Mouse (Mus musculus) 3T3-L1 (cell line): ENCODE results near the gene Baiap2l2.
"Not testable (repeated sequence)": the region's sequence is repeated elsewhere in the genome, so short reads cannot be mapped to it uniquely, and the experiment has no call there.

Source experiments
- DNase-seq: peaks from one replicate; pipeline ENCODE4 v3.0.0-alpha.2; 2015; ENCODE audit warnings: low read depth, low spot score

Baiap2l2 gene

GRCm38 (mm10) chr15:79261757-79262156, 23.6 kb downstream of the Baiap2l2 start:
- no peak for DNase-seq

- DNase-seq = no peak
Observed at GRCm38 (mm10) chr15:79261095-79261725, 24.1 kb downstream of the Baiap2l2 start.

DNA sequence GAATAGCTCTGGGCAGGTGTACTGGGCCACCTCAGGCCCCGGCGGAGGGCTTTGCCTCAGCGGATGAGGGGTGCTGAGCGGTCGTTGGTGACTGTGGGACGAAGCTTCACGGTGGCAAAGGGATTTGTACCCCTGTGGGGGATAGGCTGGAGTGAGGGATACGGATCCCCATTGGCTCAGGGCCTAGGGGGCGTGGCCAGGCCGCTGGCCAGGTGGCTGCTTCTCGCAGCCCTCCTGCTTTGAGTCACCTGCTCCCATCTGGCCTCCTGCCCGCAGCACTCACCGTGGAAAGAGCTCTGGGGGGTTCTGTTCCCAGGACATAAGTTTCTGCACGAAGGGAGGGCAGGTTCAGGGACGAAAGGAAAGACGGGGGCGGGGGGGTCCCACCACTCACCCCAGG, 26.8 kb downstream of the Baiap2l2 start:
- no peak for DNase-seq

DNA sequence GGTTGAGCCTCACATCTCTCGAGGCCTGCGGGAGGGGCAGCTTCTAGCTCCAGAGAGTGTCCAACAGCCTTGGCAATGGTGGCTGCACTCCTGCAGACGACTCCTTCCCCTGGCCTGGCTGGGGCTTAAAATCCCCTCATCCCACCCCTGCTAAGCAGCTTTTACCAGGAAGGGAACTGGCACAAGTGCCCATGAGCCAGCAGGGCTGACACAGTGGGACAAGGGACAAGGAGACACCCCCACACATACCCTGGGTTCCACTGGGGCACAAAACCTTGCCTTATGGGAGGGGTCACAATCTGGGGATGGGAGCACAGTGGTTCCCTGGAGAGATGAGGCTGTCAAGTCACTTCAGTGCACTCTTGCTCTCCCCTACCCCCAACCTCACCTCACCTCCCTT, 30.7 kb downstream of the Baiap2l2 start, which contains the start of gene Slc16a8:
TSS of gene Slc16a8 (minus strand) at position 101 of the 400 bp plus-strand sequence.
- no peak for DNase-seq

GRCm38 (mm10) chr15:79252580-79252979, 32.8 kb downstream of the Baiap2l2 start:
- no peak for DNase-seq

- DNase-seq = no peak
Observed at GRCm38 (mm10) chr15:79251781-79252491, 33.4 kb downstream of the Baiap2l2 start.

- DNase-seq = no peak
Observed at GRCm38 (mm10) chr15:79251168-79251567, 34.2 kb downstream of the Baiap2l2 start.

DNA sequence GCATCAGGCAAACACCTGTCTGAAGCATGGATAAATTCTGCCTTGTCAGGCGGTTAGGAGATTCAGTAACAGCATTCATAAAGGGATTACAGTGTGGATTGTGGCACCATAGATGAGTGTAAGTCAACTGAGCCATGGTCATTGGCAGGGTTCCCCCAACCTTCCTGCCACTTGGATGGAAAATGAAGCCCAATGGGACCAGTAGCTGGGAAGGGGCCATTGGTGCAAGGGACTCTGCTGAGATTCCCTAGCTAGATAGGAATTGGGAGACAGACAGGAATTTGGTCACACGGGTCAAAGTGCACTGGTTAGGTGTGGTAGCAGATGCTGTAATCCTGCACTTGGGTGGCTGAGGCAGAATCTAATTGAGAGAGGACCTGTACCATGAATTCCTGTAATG, 35.1 kb downstream of the Baiap2l2 start:
- DNase-seq = no peak

GRCm38 (mm10) chr15:79245321-79245720, 40.0 kb downstream of the Baiap2l2 start:
- no peak for DNase-seq

DNA sequence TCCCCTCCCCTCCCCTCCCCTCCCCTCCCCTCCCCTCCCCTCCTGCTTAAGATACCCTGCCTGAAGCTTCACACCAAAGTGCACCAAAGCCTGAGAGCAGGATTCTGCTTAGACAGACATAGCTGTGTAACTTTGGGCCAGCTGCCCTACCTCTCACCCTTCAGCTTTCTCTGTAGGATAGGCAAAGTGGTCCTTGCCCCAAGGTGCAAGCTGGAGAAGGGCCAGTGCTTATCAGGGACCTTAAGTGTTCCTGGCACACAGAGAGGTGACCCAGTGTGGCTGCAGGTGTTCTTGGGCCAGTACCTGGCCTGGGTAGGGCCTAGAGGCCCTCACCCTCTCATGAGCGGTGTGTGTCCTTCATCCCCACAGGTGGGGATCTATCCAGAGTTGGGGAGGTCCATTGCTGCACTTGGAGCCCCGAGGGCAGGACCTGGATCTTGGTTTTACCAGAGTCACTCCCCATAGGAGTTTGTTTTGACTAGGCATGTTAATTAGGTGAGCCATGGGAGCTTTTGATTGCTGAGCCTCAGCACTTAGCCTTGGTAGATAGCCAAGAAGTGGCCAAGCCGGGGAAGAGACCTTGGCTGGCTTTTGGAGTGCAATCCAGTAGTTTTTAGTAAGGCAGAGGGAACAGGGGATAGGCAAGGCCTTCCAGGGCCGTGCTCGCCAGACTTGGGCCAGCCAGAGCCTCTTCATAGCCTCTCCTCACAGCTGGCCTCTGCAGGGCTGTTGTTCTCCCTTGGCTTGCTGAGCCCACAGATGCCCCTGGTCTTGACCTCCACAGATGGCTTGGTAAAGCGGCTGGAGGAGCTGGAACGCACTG, 41.1 kb downstream of the Baiap2l2 start:
- DNase-seq = no peak

DNA sequence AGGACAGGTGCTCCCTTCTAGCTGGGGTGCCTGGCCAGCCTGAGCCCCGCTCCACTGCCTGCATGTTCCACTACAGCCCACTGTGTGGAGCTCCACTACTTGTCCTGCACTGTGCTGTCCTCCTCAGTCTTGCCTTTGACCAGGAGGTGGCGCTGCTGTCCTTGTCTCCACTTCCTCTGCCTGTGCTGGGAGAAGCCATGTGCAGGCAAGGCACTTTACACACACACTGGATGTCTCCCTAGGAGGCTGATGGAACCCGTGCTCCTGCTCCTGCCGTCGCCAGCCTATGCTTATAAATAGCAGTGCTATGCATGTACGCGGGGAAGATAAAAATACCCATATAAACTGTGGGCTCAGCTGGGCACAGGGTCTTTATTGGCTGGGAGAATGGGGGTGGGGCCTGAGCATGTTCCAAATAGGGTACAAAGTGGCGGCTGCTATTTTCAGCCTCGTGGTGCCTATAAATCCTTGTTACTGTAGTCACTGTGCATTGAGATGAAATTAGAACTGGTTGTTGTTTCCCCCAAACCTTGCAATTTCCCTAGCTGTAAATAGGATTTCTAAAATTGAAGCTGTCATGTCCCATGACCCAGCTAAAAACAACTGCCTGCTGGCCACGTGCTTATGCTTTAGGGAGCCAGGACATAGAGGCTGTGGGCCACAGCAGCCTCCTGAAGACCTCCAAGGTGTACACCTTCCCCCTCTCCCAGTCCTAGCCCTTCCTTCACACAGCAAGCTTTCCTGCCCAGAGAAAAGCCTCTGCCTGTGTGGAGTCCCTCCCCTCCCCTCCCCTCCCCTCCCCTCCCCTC, 41.9 kb downstream of the Baiap2l2 start:
- peak; percentile 97 for DNase-seq

DNA sequence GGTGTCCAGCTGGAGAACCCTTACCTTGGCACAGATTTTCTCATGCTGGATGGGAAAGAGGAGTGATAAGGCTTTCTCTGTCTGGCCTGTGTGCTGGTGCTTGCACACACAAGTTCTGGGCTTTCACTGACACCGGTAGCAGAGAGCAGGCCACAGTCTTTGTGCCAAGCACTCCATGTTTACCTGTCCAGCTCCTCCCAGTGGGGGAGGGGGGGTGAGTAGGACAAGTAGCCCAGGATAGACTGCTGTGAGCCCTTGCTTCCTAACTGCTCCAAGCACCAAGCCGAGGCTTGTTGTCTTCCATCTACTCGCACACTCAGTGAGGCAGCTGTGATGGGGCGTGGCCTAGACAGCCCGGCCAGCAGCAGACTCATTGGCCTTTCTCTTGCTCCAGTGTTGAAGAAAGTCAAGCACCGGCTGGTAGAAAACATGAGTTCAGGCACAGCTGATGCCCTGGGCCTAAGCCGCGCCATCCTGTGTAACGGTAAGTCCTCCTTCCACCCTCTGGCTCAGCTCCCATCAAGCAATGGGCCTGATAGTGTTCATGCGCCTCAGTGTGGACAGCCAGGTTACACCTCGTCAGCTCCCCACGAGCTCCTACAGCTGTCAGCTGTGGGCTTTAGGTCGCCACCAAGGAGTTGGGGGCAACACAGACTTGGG, 42.6 kb downstream of the Baiap2l2 start:
- no peak for DNase-seq

DNA sequence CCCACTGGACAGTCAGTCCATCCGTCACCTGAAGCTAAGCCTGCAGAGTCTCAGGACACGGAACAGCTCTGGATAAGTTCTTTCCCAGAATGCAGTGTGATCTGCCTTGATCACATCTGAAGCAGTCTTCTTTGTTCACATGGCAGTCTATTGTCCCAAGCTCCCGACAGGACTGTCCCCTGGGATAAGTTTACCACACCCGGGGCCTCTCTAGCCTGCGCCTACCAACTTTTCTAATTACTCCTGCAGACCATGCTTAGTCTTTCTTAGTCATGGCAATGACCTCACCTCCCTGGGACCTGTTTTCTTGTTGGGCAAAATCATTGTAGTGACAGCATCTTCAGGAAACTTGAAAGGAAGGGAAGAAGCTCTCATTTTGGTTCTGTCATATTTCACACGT, 47.3 kb downstream of the Baiap2l2 start:
- DNase-seq = no peak

DNA sequence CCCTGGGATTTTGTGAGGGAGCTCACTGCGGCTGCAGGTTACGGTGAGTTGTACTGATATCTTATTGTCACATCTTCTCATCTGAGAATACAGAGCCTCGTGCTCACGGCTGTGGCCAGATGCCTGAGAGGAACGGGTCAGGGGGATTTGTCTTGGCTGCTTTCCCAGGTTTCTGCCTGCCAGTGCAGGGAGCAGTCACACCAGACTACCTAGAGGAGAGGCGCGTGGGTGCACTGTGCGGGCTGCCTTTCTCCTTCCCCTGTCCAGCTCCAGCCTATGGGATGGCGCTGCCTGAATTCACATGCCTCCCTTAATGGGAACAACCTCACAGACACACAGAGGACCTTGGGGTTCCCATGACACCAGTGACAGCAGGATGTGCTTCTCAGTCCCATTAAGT, 50.1 kb downstream of the Baiap2l2 start:
- no peak for DNase-seq

DNA sequence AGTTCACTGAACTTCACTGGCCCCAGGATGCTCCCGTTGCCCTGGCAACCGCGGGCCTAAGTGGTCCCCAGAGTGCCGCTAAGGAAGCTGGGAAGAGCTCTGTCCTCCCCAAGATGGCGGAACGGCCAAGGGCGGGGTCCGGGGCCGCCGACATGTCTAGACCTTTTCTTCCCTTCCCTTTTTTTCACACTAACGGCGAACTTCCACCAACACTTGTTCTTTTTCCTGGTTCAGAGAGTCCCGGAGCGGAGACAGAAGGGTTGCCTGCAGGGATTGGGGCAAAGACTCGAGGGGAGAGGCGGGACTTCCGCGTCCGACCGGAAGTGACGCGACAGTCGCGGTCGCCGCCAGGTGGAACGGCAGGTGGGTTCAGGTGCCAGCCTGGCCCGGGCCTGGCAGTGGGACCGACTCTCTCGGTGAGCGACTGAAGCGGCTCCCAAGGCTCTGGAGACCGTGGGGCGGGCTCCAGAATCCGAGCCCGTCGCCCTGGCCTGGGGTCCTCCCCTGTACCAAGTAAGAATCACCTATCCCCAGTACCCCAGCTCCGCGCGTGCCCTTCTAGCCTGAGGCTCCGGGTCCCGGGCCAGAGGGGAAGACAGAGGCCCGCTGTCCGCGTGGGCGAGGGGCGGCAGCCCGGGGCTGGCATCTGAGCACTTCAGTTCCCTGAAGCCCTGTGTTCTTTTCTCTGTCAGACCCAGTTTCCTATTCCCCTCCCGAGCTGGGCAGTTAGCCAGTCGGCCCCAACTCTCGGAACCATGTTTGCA, 56.1 kb downstream of the Baiap2l2 start, which contains the start of the genes Pick1 and Gm49486:
TSS of gene Pick1 (plus strand) at position 116 of the 764 bp plus-strand sequence.
TSS of gene Gm49486 (plus strand) at position 334 of the 764 bp plus-strand sequence.
- peak; percentile 92 for DNase-seq

- not testable (repeated sequence) for DNase-seq
Observed at GRCm38 (mm10) chr15:79225780-79226179, 59.6 kb downstream of the Baiap2l2 start.

DNA sequence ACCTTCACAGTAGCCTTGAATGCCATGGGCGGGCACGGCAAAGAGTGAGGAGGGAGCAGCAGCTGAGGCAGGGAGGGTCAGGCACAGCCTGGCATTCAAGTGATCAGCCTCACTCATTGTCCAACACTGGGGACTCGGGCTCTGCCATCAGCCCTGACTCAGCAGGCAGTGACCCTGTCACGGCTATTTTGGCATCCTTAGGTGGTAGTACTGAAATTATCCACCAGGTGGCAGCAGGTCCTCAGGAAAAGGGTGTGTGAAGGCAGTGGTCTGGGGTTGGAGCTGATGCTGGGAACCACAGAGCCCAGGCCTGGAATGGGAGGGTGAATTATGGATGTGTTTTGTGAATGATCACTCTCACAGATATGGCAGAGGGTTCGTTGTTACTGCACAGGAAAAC, 60.7 kb downstream of the Baiap2l2 start:
- DNase-seq = peak; percentile 93

DNA sequence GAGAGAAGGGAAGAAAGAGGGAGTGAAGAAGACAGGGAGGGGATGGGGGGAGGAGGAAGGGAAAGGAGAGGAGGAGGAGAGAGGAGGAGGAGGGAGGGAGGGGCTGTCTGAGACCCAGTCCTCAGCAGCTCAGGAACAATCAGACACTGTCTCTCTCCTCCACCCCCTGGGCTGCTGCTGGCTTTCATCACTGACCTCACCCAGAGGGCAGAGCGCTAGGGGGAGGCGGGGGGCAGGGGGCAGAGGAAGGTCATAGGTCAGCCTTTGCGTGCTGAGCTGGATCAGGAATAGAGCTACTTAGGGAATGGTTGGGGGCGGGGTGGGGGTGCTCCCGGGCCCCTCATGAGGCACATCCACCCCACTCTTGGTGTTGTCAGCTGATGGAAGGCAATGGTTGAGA, 61.7 kb downstream of the Baiap2l2 start:
- DNase-seq = no peak

- no peak for DNase-seq
Observed at GRCm38 (mm10) chr15:79219572-79219971, 65.8 kb downstream of the Baiap2l2 start.

GRCm38 (mm10) chr15:79216191-79216590, 69.1 kb downstream of the Baiap2l2 start:
- DNase-seq = no peak
